Mouse (Mus musculus) cerebellum, adult 2 months (tissue): ENCODE data around the gene Egln3.

Source experiments
- CTCF ChIP-seq: fragments of 200-500 bp; IDR thresholded peaks from 2 replicates; pipeline ENCODE4 v1.5.1; 2011; ENCODE audit warnings: low read depth, mild to moderate bottlenecking, control low read depth, low read length, moderate library complexity, borderline replicate concordance; ENCODE audit not compliant: insufficient read depth
- POLR2A ChIP-seq: fragments of 200-500 bp; IDR thresholded peaks from 2 replicates; pipeline ENCODE4 v1.6.1; 2011; ENCODE audit warnings: low read length, control low read depth, borderline replicate concordance; ENCODE audit not compliant: insufficient read depth

DNA sequence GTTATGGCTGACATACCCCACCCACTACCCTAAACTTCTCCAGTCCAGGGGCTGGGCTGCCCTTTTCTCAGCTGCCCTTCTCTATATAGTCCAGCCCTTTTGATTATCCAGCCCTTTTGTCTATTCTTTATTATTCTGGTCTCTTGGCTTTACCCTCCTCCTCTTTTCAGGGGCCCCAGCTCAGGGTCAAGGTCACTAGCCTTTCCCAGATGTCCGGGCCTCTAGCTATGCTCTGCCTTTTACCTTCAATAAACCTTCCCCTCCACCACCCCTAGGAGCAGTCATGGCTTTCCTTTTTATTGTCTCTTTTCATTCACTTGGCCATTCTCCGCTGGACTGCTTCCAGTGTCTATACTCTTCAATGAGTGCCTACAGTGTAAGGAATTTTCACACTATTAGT, 22.7 kb upstream of the Egln3 start:
- no peak for TF ChIP-seq CTCF
- no peak for TF ChIP-seq POLR2A
